Mouse (Mus musculus) left cerebral cortex, postnatal 25 days (tissue): ENCODE data around the gene Rad51b. TPM values are rescaled to one million over a fixed set of nuclear protein-coding genes. Genes with fewer than 3 reads are reported as not detected.

Experiments
- DNase-seq, 2 experiments: peaks; one replicate each; pipeline ENCODE4 v3.0.0; 2022; ENCODE audit warnings: low spot score in 2 of 2, mixed read lengths in 1 of 2
- intact Hi-C: fragments of 180-260 bp; cut with DNase I; formaldehyde crosslinking; loops from one replicate; pipeline ENCODE4 v1.15.1; 2025
- total RNA-seq, 2 experiments: library from RNA; stranded (reverse); gene quantifications; 2 replicates each; pipeline ENCODE4 v1.2.3; 2021

Gene Rad51b
- total RNA-seq, 2 experiments from 2014 or later, result 0.32 TPM; not detected in 1

DNA sequence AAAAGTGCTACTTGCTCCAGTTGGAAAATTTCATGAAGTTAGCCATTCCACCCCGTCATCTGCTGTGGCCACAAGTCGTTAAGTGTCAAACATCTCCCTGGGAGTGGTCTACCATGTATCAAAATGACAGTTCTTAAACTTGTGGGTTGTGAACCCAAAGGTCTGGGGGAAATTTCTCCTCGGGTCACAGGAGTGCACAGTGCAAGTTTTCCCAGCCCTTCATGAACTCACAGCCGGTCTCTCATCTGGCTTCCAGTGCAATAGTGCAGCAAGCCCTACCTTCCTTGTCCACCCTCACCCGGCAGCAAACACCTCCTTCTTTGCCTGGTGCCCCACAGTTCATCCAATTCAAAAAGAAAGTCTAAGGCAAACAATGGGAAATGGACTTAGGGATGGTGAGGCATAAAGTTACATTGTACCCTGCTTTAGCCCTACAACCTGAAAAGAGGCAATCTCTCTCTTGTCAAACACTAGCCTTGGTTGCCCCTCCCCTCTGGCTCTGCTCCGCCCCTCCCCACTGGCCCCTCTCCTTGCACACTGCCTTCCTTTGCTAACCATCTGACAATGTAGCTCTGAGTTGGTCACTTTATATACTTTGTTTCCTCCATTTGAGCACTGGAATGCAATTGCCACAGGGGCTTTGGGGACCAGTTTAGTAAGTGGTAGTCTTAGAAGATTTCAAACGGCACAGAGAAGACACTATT is 390.8 kb downstream of the Rad51b start:
- intact Hi-C loops, result no loop called here
- no peak for DNase-seq

DNA sequence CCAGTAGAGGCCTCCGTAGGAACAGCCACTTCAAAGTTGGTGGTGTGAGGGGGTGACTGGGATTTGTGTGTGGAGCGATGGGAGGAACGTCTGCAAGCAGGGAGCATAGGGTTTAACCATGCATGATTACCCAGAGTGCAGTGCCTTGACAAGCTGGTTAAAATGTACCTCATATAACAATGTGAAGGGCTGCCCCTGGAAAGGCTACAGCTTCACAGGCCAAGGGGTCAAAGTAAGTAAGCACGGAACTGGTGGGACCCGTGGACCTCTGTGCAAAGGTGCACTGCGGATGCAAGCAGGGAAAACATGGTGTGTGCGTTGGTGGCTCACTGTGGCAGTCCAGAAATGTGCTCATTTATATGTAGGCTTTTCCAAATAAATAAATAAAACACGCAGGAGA is 392.2 kb downstream of the Rad51b start:
- DNase-seq, result no peak
- intact Hi-C loops, result no loop called here

DNA sequence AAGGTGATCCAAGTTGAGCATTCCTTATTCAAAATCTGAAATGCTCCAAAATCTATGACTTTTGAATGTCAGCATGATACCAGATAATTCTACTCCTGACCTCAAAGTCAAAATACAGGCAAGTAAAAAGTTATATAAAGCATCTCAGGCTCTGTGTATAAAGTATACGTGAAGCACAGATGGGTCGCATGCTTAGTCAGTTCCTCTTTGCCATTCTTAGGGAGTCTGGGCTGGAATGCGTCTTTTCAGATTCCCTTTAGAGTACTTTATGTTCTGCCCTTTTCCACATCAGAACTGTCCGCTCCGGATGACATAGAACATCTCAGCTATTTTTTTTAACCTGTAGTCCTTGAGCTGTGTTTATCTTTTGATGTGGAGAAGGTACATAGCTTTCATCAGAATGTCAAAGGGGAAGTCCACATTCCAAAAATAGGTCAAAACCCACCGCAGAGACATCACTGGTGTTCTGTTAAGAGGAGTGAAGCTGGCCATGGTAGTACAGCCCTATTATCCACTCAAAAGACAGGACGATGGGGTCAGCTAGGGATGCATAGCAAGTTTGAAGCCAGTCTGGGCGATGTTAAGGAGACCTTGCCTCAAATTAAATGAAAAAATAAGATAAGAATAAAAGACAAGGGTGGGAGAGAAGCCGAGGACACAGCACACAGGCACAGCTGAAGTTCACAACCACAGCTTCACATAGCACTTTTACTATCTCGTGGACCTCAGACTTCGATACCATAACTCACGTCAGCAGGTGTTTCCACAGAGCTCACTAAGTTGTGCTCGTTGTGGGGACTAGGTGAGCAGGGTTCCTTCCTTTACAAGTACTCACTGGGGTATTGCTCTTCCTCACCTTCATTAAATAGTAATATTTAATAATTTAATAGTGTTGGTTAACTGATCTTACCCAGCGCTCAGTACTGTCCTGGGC is 395.1 kb downstream of the Rad51b start:
- DNase-seq, result no peak
- intact Hi-C loops, result no loop called here

DNA sequence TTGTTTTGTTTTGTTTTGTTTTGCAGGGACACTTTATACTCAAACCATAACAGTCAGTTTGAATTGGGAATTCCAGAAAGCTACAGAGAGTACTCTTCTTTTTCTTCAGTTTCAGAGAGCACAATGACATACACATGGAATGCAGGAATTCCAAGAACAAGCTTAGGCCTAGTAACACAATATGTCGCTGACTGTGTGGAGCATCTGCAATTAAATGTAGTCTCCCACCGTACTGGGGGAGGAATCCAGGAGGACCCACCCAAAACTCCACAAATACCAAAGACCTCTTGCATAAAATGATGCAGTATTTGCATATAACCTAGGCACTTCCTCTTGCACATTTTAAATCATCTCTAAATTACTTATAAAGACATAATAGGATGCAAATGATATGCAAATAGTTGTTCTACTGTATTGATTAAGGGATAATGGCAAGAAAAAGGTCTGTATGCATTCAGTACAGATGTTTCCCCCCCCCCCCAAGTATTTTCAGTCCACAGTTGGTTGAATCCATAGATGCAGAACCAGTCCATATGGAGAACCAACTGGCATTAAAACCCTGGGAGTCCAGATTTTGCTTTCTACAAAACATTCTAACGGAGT is 398.9 kb downstream of the Rad51b start:
- intact Hi-C loops, result no loop called here
- no peak for DNase-seq

DNA sequence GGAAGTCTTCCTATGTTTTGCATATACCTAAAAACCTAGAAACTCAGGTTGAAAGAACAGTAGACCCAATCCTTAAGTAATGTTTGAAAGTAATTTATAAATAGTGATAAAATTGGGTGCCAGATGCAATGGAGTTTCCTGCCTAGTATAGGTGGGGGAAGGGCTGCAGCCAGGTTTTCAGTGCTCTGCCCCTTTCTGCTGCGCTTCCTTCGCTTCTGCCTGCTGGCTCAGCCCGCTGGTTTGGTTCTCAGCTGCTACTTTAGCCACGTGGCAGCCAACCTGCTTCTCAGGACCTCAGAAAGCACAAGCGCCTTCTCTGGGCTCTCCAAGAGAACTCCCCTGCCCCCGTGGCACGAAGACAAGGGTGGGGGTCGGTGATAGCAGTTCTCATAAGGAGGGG is 406.5 kb downstream of the Rad51b start:
- DNase-seq, result no peak
- intact Hi-C loops, result no loop called here

DNA sequence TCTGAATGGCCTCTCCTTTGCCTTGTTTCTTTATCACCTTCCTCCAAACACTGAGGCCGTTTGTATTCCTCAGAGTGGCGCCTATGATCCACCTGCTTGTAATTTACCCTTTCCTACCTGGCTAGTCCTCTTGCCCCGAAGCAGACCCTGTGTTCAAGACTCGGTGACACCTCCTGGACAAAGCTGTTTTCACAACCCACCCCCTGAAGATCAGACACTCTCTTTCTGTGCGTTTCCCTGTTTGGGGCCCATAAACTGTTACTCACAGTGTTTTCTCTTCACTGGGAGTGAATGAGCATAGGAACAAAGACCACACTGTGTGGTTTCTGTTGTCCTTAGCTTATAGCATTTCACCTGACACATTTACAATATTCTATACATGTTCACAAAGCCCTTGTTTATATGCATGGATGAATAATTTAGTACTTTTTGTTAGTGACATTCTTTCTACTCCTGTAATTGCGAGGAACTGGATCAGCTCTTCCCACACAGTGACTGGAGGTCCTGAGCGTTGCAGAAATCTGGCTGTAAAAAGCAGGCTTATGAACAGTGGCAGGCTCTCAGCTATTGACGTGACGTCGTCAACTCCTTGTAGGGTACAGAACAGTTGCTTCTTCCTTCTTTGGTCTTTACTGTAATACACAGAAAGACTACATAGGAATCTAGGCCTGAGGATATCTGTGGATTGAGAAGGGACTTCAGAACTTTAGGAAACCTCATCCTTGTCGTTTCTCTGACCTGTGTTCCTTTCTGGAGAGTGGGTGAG is 408.6 kb downstream of the Rad51b start:
- DNase-seq, result no peak
- intact Hi-C loops, result no loop called here

DNA sequence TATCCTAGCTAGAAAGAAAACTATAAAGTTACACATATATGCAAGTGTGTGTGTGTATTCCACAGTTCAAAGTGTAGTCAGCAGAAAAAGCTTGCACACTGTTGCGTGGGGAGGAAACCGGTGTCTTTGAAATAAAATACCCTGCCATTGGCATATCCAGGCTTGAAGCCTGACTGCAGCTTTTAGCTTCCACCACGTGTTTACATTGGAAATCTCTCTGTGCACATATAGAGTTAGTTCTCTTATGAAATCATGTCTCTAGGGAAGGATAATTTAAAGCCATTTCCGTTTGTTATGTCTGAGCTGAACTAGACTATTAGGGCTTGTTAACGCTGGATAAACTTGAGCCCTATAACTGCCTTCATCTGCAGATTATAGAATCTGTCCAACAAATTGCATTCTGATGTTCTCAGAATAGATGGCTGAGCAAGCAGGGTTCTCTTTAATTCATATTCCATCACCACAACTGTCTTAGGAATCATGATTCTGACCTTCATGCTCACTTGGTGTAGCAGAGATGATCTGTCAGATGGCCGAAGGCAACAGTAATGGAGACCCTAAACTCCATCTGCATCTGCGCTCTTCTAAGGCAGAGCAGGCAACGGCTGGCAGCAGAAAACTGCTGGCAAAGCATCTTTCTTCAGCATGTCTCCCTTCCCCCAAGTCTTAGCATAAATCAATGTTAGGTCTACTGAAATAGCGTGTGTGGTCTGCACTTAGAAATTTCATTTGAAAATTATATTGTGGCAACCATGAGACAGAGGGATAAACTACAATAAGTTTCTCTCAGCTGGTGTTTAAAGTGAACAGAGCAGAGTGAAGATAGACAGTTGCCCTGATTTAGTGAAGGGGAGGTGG is 410.7 kb downstream of the Rad51b start:
- DNase-seq, result peak in 1 of 2 experiments; percentile 38
- intact Hi-C loops, result no loop called here

DNA sequence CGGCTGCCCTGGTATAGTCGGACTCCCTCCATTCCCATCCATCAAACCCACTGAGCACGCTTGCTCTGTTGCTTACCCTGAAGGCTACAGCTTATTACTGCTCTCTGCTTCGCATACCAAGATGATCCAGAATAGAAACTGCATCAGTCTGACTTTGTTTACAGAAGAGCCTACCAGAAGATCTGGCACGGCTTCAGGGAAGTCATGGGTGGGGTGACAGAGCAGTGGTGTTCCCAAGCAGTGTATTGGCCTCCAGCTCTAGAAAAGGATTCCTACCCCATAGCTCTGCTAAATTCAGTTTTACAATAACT is 411.3 kb downstream of the Rad51b start:
- intact Hi-C loops, result no loop called here

DNA sequence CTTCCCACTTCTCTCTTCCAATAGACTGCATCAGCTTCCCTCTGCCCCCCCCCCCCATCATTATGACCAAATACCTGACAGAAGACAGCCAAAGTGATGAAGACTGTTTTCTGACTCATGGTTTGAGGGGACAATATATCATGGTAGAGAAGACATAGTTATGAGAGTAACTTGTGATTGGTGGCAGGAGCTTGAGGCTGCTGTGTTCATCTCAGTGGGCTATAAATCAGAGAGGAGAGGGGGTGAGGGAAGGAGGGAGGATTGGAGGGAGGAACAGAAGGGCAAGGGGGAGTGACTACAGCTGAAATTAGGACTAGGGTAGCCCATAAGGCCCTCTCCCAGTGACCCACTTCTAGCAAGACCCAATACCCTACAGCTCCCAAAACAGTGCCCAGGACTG is 416.2 kb downstream of the Rad51b start:
- intact Hi-C loops, result no loop called here
- DNase-seq, result no peak

More for the DNA sequence above, 411.3 kb downstream of the Rad51b start:
- DNase-seq, result no peak

DNA sequence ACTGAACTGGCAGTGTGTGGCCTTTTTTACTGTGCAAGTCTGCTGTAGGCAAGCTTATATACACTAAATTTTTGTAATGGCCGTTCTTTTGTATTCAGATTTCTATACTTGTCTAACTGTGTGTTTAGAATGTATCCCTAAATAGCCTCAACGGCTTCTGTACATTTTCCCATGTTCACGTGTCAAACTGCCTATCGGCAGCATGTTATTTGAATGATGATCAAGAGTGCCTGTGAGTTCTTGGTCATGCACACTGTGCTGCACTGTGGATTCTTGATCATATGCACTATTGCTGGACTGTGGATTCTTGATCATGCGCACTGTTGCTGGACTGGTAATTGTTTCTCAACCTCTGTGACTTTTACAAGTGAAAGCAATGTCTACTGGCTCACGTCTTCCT is 417.4 kb downstream of the Rad51b start:
- DNase-seq, result no peak
- intact Hi-C loops, result no loop called here

DNA sequence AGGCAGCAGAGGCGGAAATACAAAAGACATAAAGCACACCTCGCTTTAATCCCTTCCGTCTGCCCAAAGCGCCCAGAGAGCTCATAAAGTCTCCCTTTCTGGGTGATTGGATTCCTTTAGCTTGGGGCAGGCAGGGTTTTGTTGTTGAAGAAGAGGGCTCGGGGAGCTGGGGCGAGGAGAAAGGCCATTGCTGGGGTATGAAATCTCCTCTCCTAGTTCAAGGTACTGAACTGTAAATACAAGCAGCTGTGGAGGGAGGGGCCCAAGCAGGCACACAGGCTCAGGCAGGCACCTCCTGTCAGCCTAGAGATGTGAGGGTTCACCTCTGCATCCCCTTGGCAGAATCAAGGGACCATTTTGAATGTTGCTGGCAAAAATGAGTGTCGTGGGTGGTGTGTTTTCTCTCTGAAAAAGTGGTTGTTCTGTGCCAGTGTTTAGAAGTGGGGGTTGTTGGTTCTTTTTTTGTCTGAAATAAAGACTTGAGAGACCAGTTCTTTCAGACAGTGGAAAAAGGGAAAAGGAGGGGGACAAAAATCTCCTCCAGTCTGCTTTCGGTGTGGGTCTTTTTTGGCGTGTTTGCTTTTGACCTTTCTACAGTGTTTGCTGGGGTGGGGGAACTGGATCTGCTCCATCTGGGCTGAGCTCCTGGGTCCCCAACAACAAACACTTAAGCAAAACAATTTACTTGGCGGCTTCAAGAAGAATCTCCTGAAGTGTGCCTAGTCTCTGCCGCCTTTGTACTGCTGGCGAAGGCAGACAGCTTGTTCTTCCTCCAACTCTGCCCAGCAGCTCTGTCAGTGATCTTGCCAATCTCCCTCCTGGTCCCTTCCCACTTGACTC is 418.6 kb downstream of the Rad51b start:
- peak in 1 of 2 experiments; percentile 67 for DNase-seq

DNA sequence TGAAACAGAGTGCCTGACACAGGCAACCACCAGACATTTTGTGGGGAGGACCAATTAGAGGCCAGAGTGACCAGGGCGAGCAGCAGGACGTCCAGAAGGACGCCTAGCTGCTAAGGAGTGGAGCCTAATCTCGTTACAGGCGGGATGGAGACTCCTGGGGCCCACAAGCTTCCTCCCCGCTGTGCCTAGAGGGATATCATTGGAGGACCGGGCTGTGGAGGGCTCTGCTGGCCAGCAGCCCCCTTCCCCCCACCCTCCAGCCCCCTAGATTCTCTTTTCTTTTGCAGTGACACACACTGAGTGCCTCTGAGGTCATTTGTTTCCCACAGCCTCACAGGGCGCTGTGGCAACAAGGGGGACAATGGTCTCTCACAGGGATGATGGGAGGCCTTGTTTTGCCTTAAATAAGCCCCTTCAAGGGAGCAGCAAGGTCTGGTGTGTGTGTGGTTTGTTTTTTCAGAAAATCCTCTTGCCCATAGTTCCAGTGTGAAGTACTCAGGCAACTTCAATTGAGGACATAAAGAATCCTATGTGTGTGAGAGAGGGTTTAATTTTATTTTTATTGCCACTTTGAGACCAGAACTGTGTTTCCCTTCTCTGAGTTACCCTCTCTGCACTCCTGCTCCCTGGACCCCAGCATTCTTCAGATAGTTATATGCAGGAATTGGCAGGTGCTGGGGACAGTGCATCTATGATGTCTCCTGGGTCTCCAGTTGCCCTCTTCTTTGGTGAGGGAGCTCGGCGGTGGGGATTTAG is 422.2 kb downstream of the Rad51b start:
- intact Hi-C loops, result no loop called here
- no peak for DNase-seq

More for the DNA sequence above, 418.6 kb downstream of the Rad51b start:
- intact Hi-C loops, result no loop called here

DNA sequence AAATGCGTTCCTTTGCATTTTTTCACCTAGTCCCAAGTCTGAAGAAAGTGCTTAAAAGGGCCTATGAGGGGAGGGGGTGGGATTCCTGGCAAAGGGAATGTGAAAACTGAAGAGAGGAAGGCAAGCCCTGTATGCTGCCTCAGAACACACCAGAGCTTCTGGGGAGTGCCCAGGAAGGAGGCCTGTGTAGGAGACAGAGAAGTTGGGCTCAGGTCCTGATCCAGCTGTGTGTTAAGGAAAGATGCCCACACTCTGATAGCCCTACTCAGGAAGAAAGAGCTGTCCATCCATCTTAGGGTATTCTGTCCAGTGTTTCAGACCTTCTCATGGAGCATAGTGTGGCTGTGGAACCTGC is 422.7 kb downstream of the Rad51b start:
- intact Hi-C loops, result no loop called here
- DNase-seq, result no peak

DNA sequence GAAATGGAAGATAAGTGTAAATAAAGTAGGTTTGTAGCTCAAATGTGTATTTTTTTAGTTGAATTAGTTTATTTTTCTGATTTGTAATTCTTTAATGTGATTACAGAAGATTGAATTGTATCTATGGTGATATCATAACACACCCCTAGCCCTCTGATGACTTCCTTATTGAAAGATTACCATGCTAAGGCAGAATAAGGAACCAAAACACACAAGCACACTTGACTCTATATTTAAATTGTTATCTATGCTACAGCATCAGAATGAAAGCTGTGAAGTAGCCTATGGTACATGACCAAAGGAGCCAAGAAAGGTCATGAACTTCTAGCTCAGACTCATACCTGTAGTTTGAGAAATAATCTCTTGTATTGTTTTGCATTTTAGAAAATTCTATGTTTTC is 427.8 kb downstream of the Rad51b start:
- DNase-seq, result no peak
- intact Hi-C loops, result loop anchor here (5.0 kb wide), 1 partner anchor 368 kb away; no protein-coding TSS in a partner anchor

DNA sequence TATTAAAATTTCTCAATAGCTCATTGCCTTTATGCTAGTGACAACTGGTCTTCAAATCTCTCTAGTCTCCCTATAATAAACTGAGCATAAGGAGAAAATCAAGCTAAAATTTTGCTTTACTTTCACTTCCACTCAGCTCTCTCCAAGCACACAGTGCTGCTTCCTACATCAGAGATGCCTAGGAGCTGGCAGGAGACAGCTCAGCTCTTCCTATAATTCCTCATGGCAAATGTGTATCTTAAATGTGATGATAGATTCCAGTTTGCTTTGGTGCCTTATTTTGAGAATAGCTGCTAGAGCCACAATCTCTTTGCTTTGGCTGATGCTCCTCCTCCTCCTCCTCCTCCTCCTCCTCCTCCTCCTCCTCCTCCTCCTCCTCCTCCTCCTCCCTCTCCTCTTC is 428.6 kb downstream of the Rad51b start:
- peak in 1 of 2 experiments; percentile 71 for DNase-seq
- intact Hi-C loops, result loop anchor here (5.0 kb wide), 1 partner anchor 368 kb away; no protein-coding TSS in a partner anchor

DNA sequence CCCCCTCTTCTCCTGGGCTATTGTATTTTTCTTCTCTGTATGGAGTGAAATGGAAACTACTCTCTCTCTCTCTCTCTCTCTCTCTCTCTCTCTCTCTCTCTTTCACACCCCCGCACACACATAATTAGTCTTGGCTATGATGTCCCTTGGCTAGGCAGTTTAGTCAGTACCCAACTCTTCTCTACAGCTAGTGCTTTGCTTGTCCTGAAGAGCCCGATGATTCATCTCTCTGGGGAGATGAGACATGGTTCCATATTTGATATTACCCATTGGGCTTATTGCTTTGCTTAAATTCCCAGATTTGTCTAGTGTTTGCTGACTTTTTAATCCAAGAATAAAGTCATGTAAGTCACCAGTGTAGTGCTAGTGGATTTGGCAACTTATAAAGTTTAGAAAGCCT is 429.0 kb downstream of the Rad51b start:
- intact Hi-C loops, result loop anchor here (5.0 kb wide), 1 partner anchor 369 kb away; no protein-coding TSS in a partner anchor
- peak in 1 of 2 experiments; percentile 81 for DNase-seq

DNA sequence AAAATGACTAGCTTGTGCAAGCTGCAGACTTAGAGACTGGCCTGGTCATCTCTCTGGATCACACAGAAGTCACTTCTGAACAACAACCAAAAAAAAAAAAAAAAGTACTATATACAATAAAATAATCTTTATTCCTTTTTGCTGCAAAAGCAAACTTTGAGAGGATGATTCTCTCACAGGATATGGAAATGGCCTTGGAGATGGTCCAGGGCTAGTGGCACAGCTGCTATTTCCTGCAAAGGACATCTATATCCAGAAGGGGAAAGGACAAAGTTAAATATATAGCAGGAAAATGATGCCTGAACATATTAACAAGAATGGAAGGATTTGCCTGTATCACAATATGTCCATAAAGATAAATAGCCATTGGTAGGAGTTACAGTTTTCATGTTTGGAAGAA is 429.9 kb downstream of the Rad51b start:
- intact Hi-C loops, result loop anchor here (5.0 kb wide), 1 partner anchor 370 kb away; no protein-coding TSS in a partner anchor
- no peak for DNase-seq
